Mouse (Mus musculus) thymus, postnatal 0 days (tissue): Measurements from ENCODE around the gene Dock9. TPM values are rescaled to one million over a fixed set of nuclear protein-coding genes. Genes with fewer than 3 reads are reported as not detected.
"Not testable (repeated sequence)": the region's sequence is repeated elsewhere in the genome, so short reads cannot be mapped to it uniquely, and the experiment has no call there.

Source experiments
- DNase-seq: peaks from one replicate; pipeline ENCODE4 v3.0.0-alpha.2; 2015; ENCODE audit warnings: low spot score
- polyA plus RNA-seq: library from polyadenylated mRNA; unstranded; fragments of >200 nt; fragmentation: Nextera tagmentation; extraction: Ambion mirVana; gene quantifications from 2 replicates; pipeline ENCODE4 v1.2.1, GENCODE M21; 2015

Dock9 gene
- polyA plus RNA-seq, 1 experiment from 2014 or later: 4.9 TPM

GRCm38 (mm10) chr14:121626741-121627140 is 170.9 kb downstream of the Dock9 start:
- no peak for DNase-seq

- DNase-seq: not testable (repeated sequence)
Measured at GRCm38 (mm10) chr14:121623996-121624542, 173.6 kb downstream of the Dock9 start.

- no peak for DNase-seq
Measured at GRCm38 (mm10) chr14:121621806-121622205, 175.8 kb downstream of the Dock9 start.

GRCm38 (mm10) chr14:121620567-121620966 is 177.1 kb downstream of the Dock9 start:
- no peak for DNase-seq

GRCm38 (mm10) chr14:121620157-121620556 is 177.5 kb downstream of the Dock9 start:
- DNase-seq: no peak

GRCm38 (mm10) chr14:121617645-121618390 is 179.8 kb downstream of the Dock9 start:
- no peak for DNase-seq

GRCm38 (mm10) chr14:121615431-121615830 is 182.2 kb downstream of the Dock9 start:
- DNase-seq: no peak

GRCm38 (mm10) chr14:121614461-121615170 is 183.0 kb downstream of the Dock9 start:
- DNase-seq: no peak

GRCm38 (mm10) chr14:121613490-121613889 is 184.1 kb downstream of the Dock9 start:
- no peak for DNase-seq

- no peak for DNase-seq
Measured at GRCm38 (mm10) chr14:121612926-121613325, 184.7 kb downstream of the Dock9 start.

- no peak for DNase-seq
Measured at GRCm38 (mm10) chr14:121611533-121611932, 186.1 kb downstream of the Dock9 start.

- no peak for DNase-seq
Measured at GRCm38 (mm10) chr14:121611098-121611497, 186.5 kb downstream of the Dock9 start.

GRCm38 (mm10) chr14:121608522-121608921 is 189.1 kb downstream of the Dock9 start:
- DNase-seq: no peak

- no peak for DNase-seq
Measured at GRCm38 (mm10) chr14:121606433-121606832, 191.2 kb downstream of the Dock9 start.

GRCm38 (mm10) chr14:121605260-121605659 is 192.4 kb downstream of the Dock9 start:
- no peak for DNase-seq

- no peak for DNase-seq
Measured at GRCm38 (mm10) chr14:121604565-121604964, 193.1 kb downstream of the Dock9 start.

- no peak for DNase-seq
Measured at GRCm38 (mm10) chr14:121602610-121603009, 195.0 kb downstream of the Dock9 start.

- no peak for DNase-seq
Measured at GRCm38 (mm10) chr14:121600538-121600937, 197.1 kb downstream of the Dock9 start.

GRCm38 (mm10) chr14:121597073-121597472 is 200.6 kb downstream of the Dock9 start:
- DNase-seq: no peak

- no peak for DNase-seq
Measured at GRCm38 (mm10) chr14:121596631-121597030, 201.0 kb downstream of the Dock9 start.

- no peak for DNase-seq
Measured at GRCm38 (mm10) chr14:121594684-121595083, 203.0 kb downstream of the Dock9 start.

GRCm38 (mm10) chr14:121593313-121593929 is 204.2 kb downstream of the Dock9 start:
- no peak for DNase-seq
